Mouse (Mus musculus): ENCODE results near the gene Pptc7. TPM values are rescaled to one million over a fixed set of nuclear protein-coding genes. Genes with fewer than 3 reads are reported as not detected.
A peak's percentile ranks its signal among the peaks of the same experiment; 100 is the strongest.

The Pptc7 gene
- polyA plus RNA-seq, 1 experiment from 2014 or later: 12.3 TPM

- Histone ChIP-seq H3K4me2 (no peak overlapping the region), H3K27me3 (ENCODE audit: control insufficient read depth, insufficient read depth, low read length) (no peaks in the 10 kb centered on the region), H3K9ac (ENCODE audit: low read depth, low read length) (no peak overlapping the region), H3K4me1 (ENCODE audit: control insufficient read depth, insufficient read depth, low read length) (peaks cover 16% of the 10 kb centered on the region), H3K27ac (ENCODE audit: low read depth, low read length) (no peak overlapping the region), H3K4me3 (ENCODE audit: low read depth, low read length) (no peak overlapping the region), H3K9me3 (replicated peaks; ENCODE audit: control insufficient read depth, low read length) (no peaks in the 10 kb centered on the region), H3K36me3 (ENCODE audit: control insufficient read depth, insufficient read depth, low read length) (no peaks in the 10 kb centered on the region)
- ATAC-seq (replicated peaks; ENCODE audit: insufficient number of reproducible peaks, low FRiP score, low TSS enrichment): no peak
- WGBS (ENCODE audit: insufficient replicate concordance): 81% methylated on average over 7 of the region's 7 CpGs
Measured at GRCm38 (mm10) chr5:122278946-122279345, 5.2 kb upstream of the Pptc7 start.

- H3K9ac ChIP-seq (ENCODE audit: low read depth, low read length): no peak overlapping the region
- WGBS (ENCODE audit: insufficient replicate concordance): 70% methylated on average over 12 of the region's 12 CpGs
- H3K27ac ChIP-seq (ENCODE audit: low read depth, low read length): no peak overlapping the region
Measured at GRCm38 (mm10) chr5:122279799-122280421, 4.3 kb upstream of the Pptc7 start.

GRCm38 (mm10) chr5:122280422-122280826, 3.7 kb upstream of the Pptc7 start:
- Histone ChIP-seq H3K4me3 (ENCODE audit: low read depth, low read length) (no peak overlapping the region), H3K9me3 (replicated peaks; ENCODE audit: control insufficient read depth, low read length) (no peaks in the 10 kb centered on the region), H3K36me3 (ENCODE audit: control insufficient read depth, insufficient read depth, low read length) (no peaks in the 10 kb centered on the region), H3K27me3 (ENCODE audit: control insufficient read depth, insufficient read depth, low read length) (no peaks in the 10 kb centered on the region), H3K27ac (ENCODE audit: low read depth, low read length) (no peak overlapping the region), H3K4me1 (ENCODE audit: control insufficient read depth, insufficient read depth, low read length) (peaks cover 17% of the 10 kb centered on the region), H3K9ac (ENCODE audit: low read depth, low read length) (peak overlapping the region; percentile 49), H3K4me2 (peak overlapping the region; percentile 51)
- ATAC-seq (replicated peaks; ENCODE audit: insufficient number of reproducible peaks, low FRiP score, low TSS enrichment): no peak
- 35% methylated on average over 6 of the region's 6 CpGs for WGBS (ENCODE audit: insufficient replicate concordance)

More at GRCm38 (mm10) chr5:122279799-122280421, 4.3 kb upstream of the Pptc7 start:
- no peak for ATAC-seq (replicated peaks; ENCODE audit: insufficient number of reproducible peaks, low FRiP score, low TSS enrichment)
- Histone ChIP-seq H3K4me1 (ENCODE audit: control insufficient read depth, insufficient read depth, low read length) (peaks cover 17% of the 10 kb centered on the region), H3K36me3 (ENCODE audit: control insufficient read depth, insufficient read depth, low read length) (no peaks in the 10 kb centered on the region), H3K27me3 (ENCODE audit: control insufficient read depth, insufficient read depth, low read length) (no peaks in the 10 kb centered on the region), H3K4me3 (ENCODE audit: low read depth, low read length) (no peak overlapping the region), H3K4me2 (no peak overlapping the region), H3K9me3 (replicated peaks; ENCODE audit: control insufficient read depth, low read length) (no peaks in the 10 kb centered on the region)

- H3K27ac ChIP-seq (ENCODE audit: low read depth, low read length): no peak overlapping the region
- peak overlapping the region; percentile 49 for H3K9ac ChIP-seq (ENCODE audit: low read depth, low read length)
- no peaks in the 10 kb centered on the region for H3K27me3 ChIP-seq (ENCODE audit: control insufficient read depth, insufficient read depth, low read length)
- peak overlapping the region; percentile 51 for H3K4me2 ChIP-seq
- peaks cover 18% of the 10 kb centered on the region for H3K4me1 ChIP-seq (ENCODE audit: control insufficient read depth, insufficient read depth, low read length)
- no peaks in the 10 kb centered on the region for H3K9me3 ChIP-seq (replicated peaks; ENCODE audit: control insufficient read depth, low read length)
- no peaks in the 10 kb centered on the region for H3K36me3 ChIP-seq (ENCODE audit: control insufficient read depth, insufficient read depth, low read length)
- WGBS (ENCODE audit: insufficient replicate concordance): 24% methylated on average over 19 of the region's 19 CpGs
- H3K4me3 ChIP-seq (ENCODE audit: low read depth, low read length): no peak overlapping the region
- no peak for ATAC-seq (replicated peaks; ENCODE audit: insufficient number of reproducible peaks, low FRiP score, low TSS enrichment)
Measured at GRCm38 (mm10) chr5:122280827-122281462, 3.2 kb upstream of the Pptc7 start.

GRCm38 (mm10) chr5:122283828-122284182, 360 bp upstream of the Pptc7 start:
- H3K4me1 ChIP-seq (ENCODE audit: control insufficient read depth, insufficient read depth, low read length): peaks cover 30% of the 10 kb centered on the region

GRCm38 (mm10) chr5:122285029-122285766, 1.0 kb downstream of the Pptc7 start:
- Histone ChIP-seq H3K27ac (ENCODE audit: low read depth, low read length) (peak overlapping the region; percentile 71), H3K9me3 (replicated peaks; ENCODE audit: control insufficient read depth, low read length) (no peaks in the 10 kb centered on the region), H3K27me3 (ENCODE audit: control insufficient read depth, insufficient read depth, low read length) (no peaks in the 10 kb centered on the region), H3K36me3 (ENCODE audit: control insufficient read depth, insufficient read depth, low read length) (no peaks in the 10 kb centered on the region), H3K4me3 (ENCODE audit: low read depth, low read length) (peak overlapping the region; percentile 99), H3K4me2 (peak overlapping the region; percentile 98), H3K9ac (ENCODE audit: low read depth, low read length) (peak overlapping the region; percentile 93), H3K4me1 (ENCODE audit: control insufficient read depth, insufficient read depth, low read length) (peaks cover 25% of the 10 kb centered on the region)
- peak; percentile 48; the same call in 1 of the 2 replicates for ATAC-seq (replicated peaks; ENCODE audit: insufficient number of reproducible peaks, low FRiP score, low TSS enrichment)
- WGBS (ENCODE audit: insufficient replicate concordance): 1% methylated on average over 34 of the region's 34 CpGs

More at GRCm38 (mm10) chr5:122283828-122284182, 360 bp upstream of the Pptc7 start:
- H3K27me3 ChIP-seq (ENCODE audit: control insufficient read depth, insufficient read depth, low read length): no peaks in the 10 kb centered on the region
- no peak overlapping the region for H3K27ac ChIP-seq (ENCODE audit: low read depth, low read length)
- WGBS (ENCODE audit: insufficient replicate concordance): 26% methylated on average over 2 of the region's 2 CpGs
- H3K9ac ChIP-seq (ENCODE audit: low read depth, low read length): no peak overlapping the region
- peak overlapping the region; percentile 98 for H3K4me2 ChIP-seq
- no peaks in the 10 kb centered on the region for H3K36me3 ChIP-seq (ENCODE audit: control insufficient read depth, insufficient read depth, low read length)
- no peak for ATAC-seq (replicated peaks; ENCODE audit: insufficient number of reproducible peaks, low FRiP score, low TSS enrichment)
- no peaks in the 10 kb centered on the region for H3K9me3 ChIP-seq (replicated peaks; ENCODE audit: control insufficient read depth, low read length)
- peak overlapping the region; percentile 99 for H3K4me3 ChIP-seq (ENCODE audit: low read depth, low read length)

GRCm38 (mm10) chr5:122285767-122286150, 1.6 kb downstream of the Pptc7 start:
- no peaks in the 10 kb centered on the region for H3K36me3 ChIP-seq (ENCODE audit: control insufficient read depth, insufficient read depth, low read length)
- 50% methylated on average over 7 of the region's 7 CpGs for WGBS (ENCODE audit: insufficient replicate concordance)
- H3K4me3 ChIP-seq (ENCODE audit: low read depth, low read length): peak overlapping the region; percentile 99
- H3K27me3 ChIP-seq (ENCODE audit: control insufficient read depth, insufficient read depth, low read length): no peaks in the 10 kb centered on the region
- no peaks in the 10 kb centered on the region for H3K9me3 ChIP-seq (replicated peaks; ENCODE audit: control insufficient read depth, low read length)
- H3K4me2 ChIP-seq: peak overlapping the region; percentile 98
- ATAC-seq (replicated peaks; ENCODE audit: insufficient number of reproducible peaks, low FRiP score, low TSS enrichment): no peak
- peaks cover 19% of the 10 kb centered on the region for H3K4me1 ChIP-seq (ENCODE audit: control insufficient read depth, insufficient read depth, low read length)
- H3K27ac ChIP-seq (ENCODE audit: low read depth, low read length): peak overlapping the region; percentile 71; the same call in 1 of the 2 replicates
- H3K9ac ChIP-seq (ENCODE audit: low read depth, low read length): peak overlapping the region; percentile 93

GRCm38 (mm10) chr5:122286191-122286590, 2.0 kb downstream of the Pptc7 start:
- WGBS (ENCODE audit: insufficient replicate concordance): 84% methylated on average over 10 of the region's 10 CpGs
- no peaks in the 10 kb centered on the region for H3K36me3 ChIP-seq (ENCODE audit: control insufficient read depth, insufficient read depth, low read length)
- peak overlapping the region; percentile 99 for H3K4me3 ChIP-seq (ENCODE audit: low read depth, low read length)
- no peaks in the 10 kb centered on the region for H3K9me3 ChIP-seq (replicated peaks; ENCODE audit: control insufficient read depth, low read length)
- H3K4me2 ChIP-seq: peak overlapping the region; percentile 98
- ATAC-seq (replicated peaks; ENCODE audit: insufficient number of reproducible peaks, low FRiP score, low TSS enrichment): no peak
- peaks cover 21% of the 10 kb centered on the region for H3K4me1 ChIP-seq (ENCODE audit: control insufficient read depth, insufficient read depth, low read length)
- no peak overlapping the region for H3K9ac ChIP-seq (ENCODE audit: low read depth, low read length)
- no peaks in the 10 kb centered on the region for H3K27me3 ChIP-seq (ENCODE audit: control insufficient read depth, insufficient read depth, low read length)
- H3K27ac ChIP-seq (ENCODE audit: low read depth, low read length): no peak overlapping the region
